Mouse (Mus musculus) layer of hippocampus, adult 2 months (tissue): ENCODE measurements at regions not wholly inside any gene's neighbourhood (a gene's known extent, or its start where the extent isn't known, plus 50 kb on each side); places are given as distances from the start of the nearest gene placed in this dataset.
A peak's percentile ranks its signal among the peaks of the same experiment; 100 is the strongest.
"Not testable (repeated sequence)": the region's sequence is repeated elsewhere in the genome, so short reads cannot be mapped to it uniquely, and the experiment has no call there.

Source experiments
- DNase-seq, 2 experiments: peaks; one replicate each; pipeline ENCODE4 v3.0.0; 2022; ENCODE audit warnings: low spot score in 2 of 2
- H3K27ac ChIP-seq: fragments of 200-600 bp; 2 replicates; pipeline ENCODE4 v1.8.1; 2022
- H3K4me3 ChIP-seq: fragments of 200-600 bp; 2 replicates; pipeline ENCODE4 v1.8.1; 2022; ENCODE audit warnings: mild to moderate bottlenecking
- CTCF ChIP-seq: fragments of 200-600 bp; conservative IDR thresholded peaks from 2 replicates; pipeline ENCODE4 v1.8.1; 2022; ENCODE audit warnings: antibody characterized with exemption, mild to moderate bottlenecking, moderate library complexity

GRCm38 (mm10) chr17:82306347-82306746 is 568.2 kb upstream of the Slc8a1 start:
- no peak for DNase-seq
- Histone ChIP-seq H3K4me3 (no peak overlapping the region), H3K27ac (no peak overlapping the region)
- TF ChIP-seq CTCF = no peak

GRCm38 (mm10) chr17:82277728-82278127 is 539.6 kb upstream of the Slc8a1 start:
- TF ChIP-seq CTCF = no peak
- no peak overlapping the region for H3K27ac ChIP-seq
- DNase-seq = no peak

DNA sequence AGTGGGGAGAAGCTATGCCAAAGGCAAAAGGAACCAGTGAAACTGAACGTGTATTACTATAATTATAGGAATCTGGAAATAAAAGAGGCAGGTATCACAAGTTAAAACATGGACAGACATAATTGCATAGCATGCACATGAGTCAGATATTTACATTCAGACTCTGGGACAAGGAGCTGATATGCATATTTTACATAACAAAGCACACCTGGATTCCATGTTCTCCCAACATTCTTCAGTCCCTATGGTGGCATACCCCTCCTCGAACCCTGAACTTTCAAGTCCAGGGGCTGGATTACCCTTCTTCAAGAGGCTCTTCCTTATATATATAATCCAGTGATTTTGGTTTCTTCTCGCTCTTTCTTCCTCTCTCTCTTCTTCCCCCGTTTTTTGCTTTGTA is 535.8 kb upstream of the Slc8a1 start:
- no peak for TF ChIP-seq CTCF
- Histone ChIP-seq H3K27ac (no peak overlapping the region), H3K4me3 (no peak overlapping the region)
- no peak for DNase-seq

More at GRCm38 (mm10) chr17:82277728-82278127, 539.6 kb upstream of the Slc8a1 start:
- H3K4me3 ChIP-seq = no peak overlapping the region

DNA sequence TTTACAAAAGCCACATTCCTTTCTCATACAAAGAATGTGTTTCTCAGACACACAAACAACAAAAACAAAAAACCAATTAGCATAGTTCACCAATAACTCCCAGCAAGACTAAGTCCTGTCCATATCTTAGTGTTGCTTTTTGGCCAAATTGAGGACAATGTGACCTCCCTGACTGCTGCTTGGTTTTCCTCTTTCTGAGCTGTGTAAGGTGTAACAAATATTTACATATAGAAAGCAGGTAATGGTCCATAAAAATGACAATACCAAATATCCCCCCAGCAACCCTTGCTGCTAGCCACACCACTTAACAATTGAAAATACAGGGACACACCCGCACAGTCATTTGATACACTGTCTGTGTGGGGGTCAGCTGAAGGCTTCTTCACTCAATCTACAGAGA is 534.7 kb upstream of the Slc8a1 start:
- TF ChIP-seq CTCF = no peak
- DNase-seq = no peak
- H3K27ac ChIP-seq = no peak overlapping the region
- no peak overlapping the region for H3K4me3 ChIP-seq

- H3K4me3 ChIP-seq, H3K27ac ChIP-seq, DNase-seq: not testable (repeated sequence)
- 0 out of 2 replicates have a peak, but pooled peaks have one; percentile 13 for TF ChIP-seq CTCF
Observed at GRCm38 (mm10) chr17:82266842-82267241, 528.7 kb upstream of the Slc8a1 start.

DNA sequence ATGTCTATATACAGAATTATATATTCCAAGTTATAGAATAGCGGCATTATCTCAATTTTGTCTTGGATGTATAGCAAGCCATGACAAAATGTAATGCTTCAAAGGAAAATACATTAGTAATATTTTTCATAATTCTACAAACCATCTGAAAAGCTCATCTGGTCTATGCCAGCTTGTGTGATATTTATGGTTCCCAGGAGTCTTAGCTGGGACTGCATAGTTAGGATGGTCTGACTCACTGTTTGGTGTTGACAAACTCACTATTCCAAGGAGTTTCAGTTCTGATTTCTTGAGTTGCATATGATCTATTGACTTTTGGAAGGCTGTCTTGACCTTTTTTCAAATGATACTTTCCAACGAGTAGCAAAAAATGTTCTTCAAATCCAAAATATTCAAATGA is 514.2 kb upstream of the Slc8a1 start:
- no peak overlapping the region for H3K4me3 ChIP-seq
- TF ChIP-seq CTCF = no peak
- H3K27ac ChIP-seq = no peak overlapping the region
- peak in 1 of 2 experiments; percentile 5 for DNase-seq

GRCm38 (mm10) chr17:82251841-82252240 is 513.7 kb upstream of the Slc8a1 start:
- Histone ChIP-seq H3K27ac (no peak overlapping the region), H3K4me3 (no peak overlapping the region)
- no peak for TF ChIP-seq CTCF
- peak in 1 of 2 experiments; percentile 4 for DNase-seq

- TF ChIP-seq CTCF = no peak
- DNase-seq = no peak
- no peak overlapping the region for H3K4me3 ChIP-seq
- H3K27ac ChIP-seq = no peak overlapping the region
Observed at GRCm38 (mm10) chr17:82238361-82238760, 500.2 kb upstream of the Slc8a1 start.

GRCm38 (mm10) chr17:82237456-82237855 is 499.3 kb upstream of the Slc8a1 start:
- no peak for TF ChIP-seq CTCF
- Histone ChIP-seq H3K27ac (no peak overlapping the region), H3K4me3 (no peak overlapping the region)
- no peak for DNase-seq

DNA sequence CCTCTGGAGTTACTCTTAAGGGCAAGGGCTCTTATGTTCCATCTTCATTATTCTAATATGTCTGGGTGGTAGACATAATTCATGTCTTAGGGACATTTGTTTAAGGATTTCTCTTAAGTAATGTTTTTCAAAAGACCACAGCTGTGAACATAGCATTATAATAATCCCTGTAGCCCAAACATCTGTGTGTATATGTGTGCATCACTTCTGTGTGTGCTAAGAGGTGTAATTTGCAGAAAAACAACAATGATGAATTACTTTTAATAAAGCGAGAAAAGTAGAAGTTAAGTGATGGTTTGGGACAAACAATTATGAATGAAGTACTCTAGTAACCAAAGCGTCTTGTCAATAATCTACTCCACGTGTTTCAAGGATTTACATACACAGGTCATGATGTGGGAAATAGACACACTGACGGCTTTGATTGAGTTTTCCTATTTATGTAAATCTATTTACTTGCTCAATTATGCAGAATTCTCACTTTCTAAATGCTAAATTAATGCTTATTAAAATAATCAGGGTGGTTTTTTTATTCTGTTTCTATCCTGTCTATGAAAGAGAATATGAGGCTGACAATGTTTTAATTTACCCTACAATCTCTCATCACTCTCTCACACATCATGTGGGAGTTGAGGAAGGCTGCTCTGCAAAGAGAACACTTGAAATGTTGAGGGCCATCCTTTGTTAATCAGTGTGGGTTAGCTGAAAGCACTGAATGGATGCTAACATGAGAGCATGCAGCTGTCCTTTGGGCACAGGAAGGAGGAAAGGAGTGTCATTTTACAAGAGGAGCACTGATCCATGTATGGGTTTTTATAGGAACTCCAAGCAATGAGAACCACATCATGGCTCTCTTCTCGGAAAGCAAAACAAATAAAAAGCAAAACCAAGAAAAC is 477.8 kb upstream of the Slc8a1 start:
- H3K27ac ChIP-seq = no peak overlapping the region
- no peak overlapping the region for H3K4me3 ChIP-seq
- DNase-seq = no peak
- TF ChIP-seq CTCF = no peak

GRCm38 (mm10) chr17:82199981-82200380 is 461.8 kb upstream of the Slc8a1 start:
- H3K4me3 ChIP-seq = no peak overlapping the region
- no peak for DNase-seq
- no peak for TF ChIP-seq CTCF
- no peak overlapping the region for H3K27ac ChIP-seq

- TF ChIP-seq CTCF = no peak
- DNase-seq = no peak
- Histone ChIP-seq H3K27ac (no peak overlapping the region), H3K4me3 (no peak overlapping the region)
Observed at GRCm38 (mm10) chr17:82199031-82199642, 461.0 kb upstream of the Slc8a1 start.

DNA sequence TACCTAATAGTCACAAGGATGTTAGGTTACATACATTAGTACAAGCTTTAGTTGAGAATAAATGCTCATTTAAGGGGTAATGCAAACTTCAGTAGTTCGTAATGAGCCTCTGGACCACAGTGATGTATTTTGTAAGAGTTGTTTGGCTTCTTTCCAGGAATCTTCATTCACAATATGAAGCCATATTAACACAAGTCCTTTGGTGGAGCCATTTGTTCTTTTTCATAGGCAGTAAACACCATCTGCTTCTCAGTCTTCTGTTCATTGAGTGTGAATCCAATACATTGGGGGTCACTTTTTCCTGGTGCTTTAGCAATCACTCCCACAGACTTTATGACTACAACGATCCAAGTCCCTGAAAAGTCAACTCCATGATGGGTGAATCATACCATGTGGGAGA is 446.1 kb upstream of the Slc8a1 start:
- Histone ChIP-seq H3K27ac (no peak overlapping the region), H3K4me3 (no peak overlapping the region)
- TF ChIP-seq CTCF = no peak
- DNase-seq = peak in 1 of 2 experiments; percentile 16

DNA sequence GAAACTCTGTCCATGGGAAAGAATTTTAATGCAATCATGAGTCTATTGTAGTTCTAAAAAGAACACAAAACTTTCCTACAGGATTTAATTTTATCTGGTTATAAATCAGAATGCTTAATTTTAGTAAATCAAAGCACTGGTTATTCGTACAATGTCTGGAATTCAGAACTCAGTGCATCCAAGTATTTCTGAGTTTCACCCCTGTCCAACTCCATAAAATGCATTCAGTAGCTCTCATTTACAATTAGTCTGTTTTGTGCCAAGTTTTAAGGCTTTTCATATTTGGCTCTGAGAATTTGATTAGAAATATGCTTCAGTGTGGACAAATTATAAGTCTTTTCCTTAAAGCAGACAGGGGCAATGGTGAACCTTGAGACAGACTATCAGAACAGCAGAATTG is 433.0 kb upstream of the Slc8a1 start:
- no peak for DNase-seq
- H3K4me3 ChIP-seq = no peak overlapping the region
- H3K27ac ChIP-seq = no peak overlapping the region
- TF ChIP-seq CTCF = no peak
